Mouse (Mus musculus) layer of hippocampus, adult 2 months (tissue): Measurements from ENCODE around the gene Chkb. TPM values are rescaled to one million over a fixed set of nuclear protein-coding genes. Genes with fewer than 3 reads are reported as not detected.
A peak's percentile ranks its signal among the peaks of the same experiment; 100 is the strongest.

Experiments used
- DNase-seq, 2 experiments: peaks; one replicate each; pipeline ENCODE4 v3.0.0; 2022; ENCODE audit warnings: low spot score in 2 of 2
- H3K27ac ChIP-seq: fragments of 200-600 bp; 2 replicates; pipeline ENCODE4 v1.8.1; 2022
- H3K4me3 ChIP-seq: fragments of 200-600 bp; 2 replicates; pipeline ENCODE4 v1.8.1; 2022; ENCODE audit warnings: mild to moderate bottlenecking
- CTCF ChIP-seq: fragments of 200-600 bp; conservative IDR thresholded peaks from 2 replicates; pipeline ENCODE4 v1.8.1; 2022; ENCODE audit warnings: antibody characterized with exemption, mild to moderate bottlenecking, moderate library complexity
- long read RNA-seq, 2 experiments: library from polyadenylated mRNA; stranded (forward); transcript quantifications; one replicate each; pipeline ENCODE4 v2.0.0; 2021; ENCODE audit warnings: borderline mapping rate in 2 of 2
- total RNA-seq, 2 experiments: library from RNA; stranded (reverse); gene quantifications; 2 replicates each; pipeline ENCODE4 v1.2.3; 2021

The Chkb gene
- 10 to 100 TPM; 38.9 to 48.2 TPM for total RNA-seq
- long read RNA-seq, experiment 1, transcript Chkb-201 (11 exons, 1,707 nt), result major isoform, 14 of 31 reads
- long read RNA-seq, experiment 1, partial matches to known transcripts, result 3 of 31 reads
- long read RNA-seq, experiment 1, other reads (novel, unspliced or antisense), result 9 of 31 reads
- long read RNA-seq, experiment 2, transcript Chkb-201 (11 exons, 1,707 nt), result major isoform, 23 of 46 reads
- long read RNA-seq, experiment 2, partial matches to known transcripts, result 1 of 46 reads
- long read RNA-seq, experiment 2, other reads (novel, unspliced or antisense), result 17 of 46 reads

- TF ChIP-seq CTCF, result no peak
- Histone ChIP-seq H3K27ac (peak within 1 kb of the TSS; percentile 94), H3K4me3 (peak within 1 kb of the TSS; percentile 100)
- DNase-seq, result peak; percentile 91 to 94
Measured at GRCm38 (mm10) chr15:89429352-89430221, at the start of gene Chkb, which contains the start of the genes C730034F03Rik and Gm44502. Gene Chkb, minus strand, starts transcription at chr15:89429908. Gene C730034F03Rik, plus strand, starts transcription at chr15:89429589. Gene Gm44502, minus strand, starts transcription at chr15:89429696.

- Histone ChIP-seq H3K4me3 (no peak overlapping the region), H3K27ac (no peak overlapping the region)
Measured at GRCm38 (mm10) chr15:89478622-89479021, 48.9 kb upstream of the Chkb start.

GRCm38 (mm10) chr15:89477806-89478205, 48.1 kb upstream of the Chkb start:
- no peak for DNase-seq

More at GRCm38 (mm10) chr15:89478622-89479021, 48.9 kb upstream of the Chkb start:
- no peak for TF ChIP-seq CTCF
- DNase-seq, result no peak

GRCm38 (mm10) chr15:89477091-89477491, 47.4 kb upstream of the Chkb start, which contains the start of gene Arsa:
Gene Arsa, minus strand, starts transcription at chr15:89477425.
- Histone ChIP-seq H3K27ac (peak within 1 kb of the TSS; percentile 98), H3K4me3 (peak within 1 kb of the TSS; percentile 57)
- no peak for TF ChIP-seq CTCF
- DNase-seq, result no peak

More at GRCm38 (mm10) chr15:89477806-89478205, 48.1 kb upstream of the Chkb start:
- Histone ChIP-seq H3K27ac (0 out of 2 replicates have a peak overlapping the region, but pooled peaks have one; percentile 43), H3K4me3 (no peak overlapping the region)
- TF ChIP-seq CTCF, result no peak

GRCm38 (mm10) chr15:89476475-89476815, 46.7 kb upstream of the Chkb start:
- peak overlapping the region; percentile 57 for H3K4me3 ChIP-seq
- no peak for DNase-seq
- H3K27ac ChIP-seq, result peak overlapping the region; percentile 98
- no peak for TF ChIP-seq CTCF

GRCm38 (mm10) chr15:89475611-89476474, 46.1 kb upstream of the Chkb start:
- peak overlapping the region; percentile 57 for H3K4me3 ChIP-seq
- H3K27ac ChIP-seq, result peak overlapping the region; percentile 98
- peak; percentile 88 to 94 for DNase-seq
- TF ChIP-seq CTCF, result no peak

GRCm38 (mm10) chr15:89475293-89475600, 45.5 kb upstream of the Chkb start:
- TF ChIP-seq CTCF, result no peak
- Histone ChIP-seq H3K4me3 (peak overlapping the region; percentile 57), H3K27ac (peak overlapping the region; percentile 98; the same call in 1 of the 2 replicates)
- no peak for DNase-seq

- Histone ChIP-seq H3K4me3 (peak overlapping the region; percentile 57; the same call in 1 of the 2 replicates), H3K27ac (no peak overlapping the region; the same call in 1 of the 2 replicates)
- no peak for TF ChIP-seq CTCF
- DNase-seq, result no peak
Measured at GRCm38 (mm10) chr15:89474596-89475292, 45.0 kb upstream of the Chkb start.

GRCm38 (mm10) chr15:89473921-89474320, 44.2 kb upstream of the Chkb start:
- DNase-seq, result no peak
- TF ChIP-seq CTCF, result no peak
- Histone ChIP-seq H3K27ac (no peak overlapping the region), H3K4me3 (no peak overlapping the region)

- TF ChIP-seq CTCF, result no peak
- DNase-seq, result no peak
- Histone ChIP-seq H3K4me3 (no peak overlapping the region), H3K27ac (no peak overlapping the region)
Measured at GRCm38 (mm10) chr15:89473370-89473769, 43.7 kb upstream of the Chkb start.

- H3K27ac ChIP-seq, result no peak overlapping the region
- H3K4me3 ChIP-seq, result no peak overlapping the region
- TF ChIP-seq CTCF, result no peak
- no peak for DNase-seq
Measured at GRCm38 (mm10) chr15:89471476-89471875, 41.8 kb upstream of the Chkb start.

- H3K4me3 ChIP-seq, result no peak overlapping the region
- H3K27ac ChIP-seq, result no peak overlapping the region
- DNase-seq, result no peak
- peak; percentile 87 for TF ChIP-seq CTCF
Measured at GRCm38 (mm10) chr15:89468577-89468976, 38.9 kb upstream of the Chkb start.
